Mouse (Mus musculus): ENCODE measurements around the gene Grtp1.

The Grtp1 gene

GRCm38 (mm10) chr8:13174305-13174704, 26.1 kb downstream of the Grtp1 start:
- no peak for DNase-seq

- DNase-seq: no peak
These were observed 29.9 kb downstream of the Grtp1 start for GRCm38 (mm10) chr8:13170510-13170909.

GRCm38 (mm10) chr8:13164361-13164760, 36.1 kb downstream of the Grtp1 start:
- DNase-seq: no peak

- DNase-seq: no peak
These were observed 36.9 kb downstream of the Grtp1 start for GRCm38 (mm10) chr8:13163563-13163962.

- peak; percentile 42 to 67 for DNase-seq
These were observed 38.3 kb downstream of the Grtp1 start for GRCm38 (mm10) chr8:13162098-13162497.

GRCm38 (mm10) chr8:13160691-13161090, 39.7 kb downstream of the Grtp1 start:
- DNase-seq: no peak

- peak; percentile 32 to 34 for DNase-seq
These were observed 41.0 kb downstream of the Grtp1 start for GRCm38 (mm10) chr8:13159377-13159881.

- DNase-seq: peak; percentile 98 to 99
These were observed 41.6 kb downstream of the Grtp1 start, which contains the start of gene Lamp1 for GRCm38 (mm10) chr8:13158718-13159376. Lamp1 (plus strand) TSS chr8:13159161.

GRCm38 (mm10) chr8:13156327-13157097, 43.9 kb downstream of the Grtp1 start:
- no peak for DNase-seq

- no peak for DNase-seq
These were observed 45.1 kb downstream of the Grtp1 start for GRCm38 (mm10) chr8:13155358-13155757.

- no peak for DNase-seq
These were observed 46.3 kb downstream of the Grtp1 start for GRCm38 (mm10) chr8:13154099-13154498.

GRCm38 (mm10) chr8:13150929-13151328, 49.5 kb downstream of the Grtp1 start:
- no peak for DNase-seq

GRCm38 (mm10) chr8:13149866-13150265, 50.6 kb downstream of the Grtp1 start:
- DNase-seq: no peak

GRCm38 (mm10) chr8:13149287-13149686, 51.1 kb downstream of the Grtp1 start:
- DNase-seq: no peak

GRCm38 (mm10) chr8:13148476-13148875, 51.9 kb downstream of the Grtp1 start:
- DNase-seq: no peak

- no peak for DNase-seq
These were observed 58.7 kb downstream of the Grtp1 start for GRCm38 (mm10) chr8:13141681-13142080.

GRCm38 (mm10) chr8:13139641-13140182, 60.7 kb downstream of the Grtp1 start:
- DNase-seq: no peak

- peak; percentile 28 to 61 for DNase-seq
These were observed 68.2 kb downstream of the Grtp1 start for GRCm38 (mm10) chr8:13132220-13132619.

- peak in 1 of 2 experiments; percentile 4 for DNase-seq
These were observed 75.5 kb downstream of the Grtp1 start for GRCm38 (mm10) chr8:13124897-13125296.

GRCm38 (mm10) chr8:13122887-13123421, 77.5 kb downstream of the Grtp1 start:
- no peak for DNase-seq

Data from lung, adult 18-20 months (tissue).